Mouse (Mus musculus): ENCODE data around the gene Olfr693. TPM values are rescaled to one million over a fixed set of nuclear protein-coding genes. Genes with fewer than 3 reads are reported as not detected.
A peak's percentile ranks its signal among the peaks of the same experiment; 100 is the strongest.
"Not testable (repeated sequence)": the region's sequence is repeated elsewhere in the genome, so short reads cannot be mapped to it uniquely, and the experiment has no call there.

Olfr693 gene
- polyA plus RNA-seq (2012; ENCODE audit: insufficient read depth, insufficient read length, missing spikeins), result not detected in 2 replicates

GRCm38 (mm10) chr7:106680484-106680883 is at the start of gene Olfr693:
Gene Olfr693, minus strand, starts transcription at chr7:106680584.
- no peaks in the 10 kb centered on the region for H3K4me1 ChIP-seq (ENCODE audit: control insufficient read depth, insufficient read depth, low read length)
- TF ChIP-seq CTCF (IDR thresholded peaks at IDR 0.05; ENCODE audit: low read depth, low read length) (no peak), POLR2A (IDR thresholded peaks at IDR 0.05; ENCODE audit: borderline replicate concordance, low read depth, low read length) (no peak)
- H3K27ac ChIP-seq (ENCODE audit: insufficient read depth, low read depth, low read length), result no peak within 1 kb of the TSS
- no peak within 1 kb of the TSS for H3K4me3 ChIP-seq (ENCODE audit: insufficient read depth, low read length)

GRCm38 (mm10) chr7:106725654-106726053 is 45.3 kb upstream of the Olfr693 start:
- not testable (repeated sequence) for H3K4me1 ChIP-seq (ENCODE audit: control insufficient read depth, insufficient read depth, low read length); H3K4me3 ChIP-seq (ENCODE audit: insufficient read depth, low read length); H3K27ac ChIP-seq (ENCODE audit: insufficient read depth, low read depth, low read length)

- TF ChIP-seq CTCF (IDR thresholded peaks at IDR 0.05; ENCODE audit: low read depth, low read length), result no peak
- no peak for TF ChIP-seq POLR2A (IDR thresholded peaks at IDR 0.05; ENCODE audit: borderline replicate concordance, low read depth, low read length)
Observed at GRCm38 (mm10) chr7:106716296-106716695, 35.9 kb upstream of the Olfr693 start, which contains the start of gene Olfr695. Gene Olfr695, minus strand, starts transcription at chr7:106716396.

GRCm38 (mm10) chr7:106711463-106711862 is 31.1 kb upstream of the Olfr693 start:
- Histone ChIP-seq H3K4me3 (ENCODE audit: insufficient read depth, low read length) (no peak overlapping the region), H3K27ac (ENCODE audit: insufficient read depth, low read depth, low read length) (peak overlapping the region; percentile 27), H3K4me1 (ENCODE audit: control insufficient read depth, insufficient read depth, low read length) (peaks cover 5% of the 10 kb centered on the region)
- TF ChIP-seq POLR2A (IDR thresholded peaks at IDR 0.05; ENCODE audit: borderline replicate concordance, low read depth, low read length) (no peak), CTCF (IDR thresholded peaks at IDR 0.05; ENCODE audit: low read depth, low read length) (no peak)

More at GRCm38 (mm10) chr7:106716296-106716695, 35.9 kb upstream of the Olfr693 start, which contains the start of gene Olfr695:
- Histone ChIP-seq H3K4me1 (ENCODE audit: control insufficient read depth, insufficient read depth, low read length) (peaks cover 3% of the 10 kb centered on the region), H3K4me3 (ENCODE audit: insufficient read depth, low read length) (no peak within 1 kb of the TSS), H3K27ac (ENCODE audit: insufficient read depth, low read depth, low read length) (no peak within 1 kb of the TSS)

- not testable (repeated sequence) for H3K4me1 ChIP-seq (ENCODE audit: control insufficient read depth, insufficient read depth, low read length); H3K4me3 ChIP-seq (ENCODE audit: insufficient read depth, low read length); H3K27ac ChIP-seq (ENCODE audit: insufficient read depth, low read depth, low read length)
Observed at GRCm38 (mm10) chr7:106707705-106708104, 27.3 kb upstream of the Olfr693 start.

GRCm38 (mm10) chr7:106696891-106697290 is 16.5 kb upstream of the Olfr693 start:
- Histone ChIP-seq H3K27ac (ENCODE audit: insufficient read depth, low read depth, low read length) (no peak overlapping the region), H3K4me3 (ENCODE audit: insufficient read depth, low read length) (no peak overlapping the region), H3K4me1 (ENCODE audit: control insufficient read depth, insufficient read depth, low read length) (peaks cover 3% of the 10 kb centered on the region; the same call in 1 of the 2 replicates)
- TF ChIP-seq CTCF (IDR thresholded peaks at IDR 0.05; ENCODE audit: low read depth, low read length), result no peak
- TF ChIP-seq POLR2A (IDR thresholded peaks at IDR 0.05; ENCODE audit: borderline replicate concordance, low read depth, low read length), result no peak

GRCm38 (mm10) chr7:106692976-106693375 is 12.6 kb upstream of the Olfr693 start:
- Histone ChIP-seq H3K4me3 (ENCODE audit: insufficient read depth, low read length) (no peak overlapping the region), H3K4me1 (ENCODE audit: control insufficient read depth, insufficient read depth, low read length) (peaks cover 3% of the 10 kb centered on the region; the same call in 1 of the 2 replicates), H3K27ac (ENCODE audit: insufficient read depth, low read depth, low read length) (no peak overlapping the region)
- TF ChIP-seq POLR2A (IDR thresholded peaks at IDR 0.05; ENCODE audit: borderline replicate concordance, low read depth, low read length) (no peak), CTCF (IDR thresholded peaks at IDR 0.05; ENCODE audit: low read depth, low read length) (no peak)

GRCm38 (mm10) chr7:106691714-106692113 is 11.3 kb upstream of the Olfr693 start, which contains the start of gene Olfr694:
Gene Olfr694, minus strand, starts transcription at chr7:106691814.
- TF ChIP-seq POLR2A (IDR thresholded peaks at IDR 0.05; ENCODE audit: borderline replicate concordance, low read depth, low read length) (no peak), CTCF (IDR thresholded peaks at IDR 0.05; ENCODE audit: low read depth, low read length) (no peak)
- no peak within 1 kb of the TSS for H3K27ac ChIP-seq (ENCODE audit: insufficient read depth, low read depth, low read length)
- H3K4me3 ChIP-seq (ENCODE audit: insufficient read depth, low read length), result no peak within 1 kb of the TSS
- peaks cover 3% of the 10 kb centered on the region; the same call in 1 of the 2 replicates for H3K4me1 ChIP-seq (ENCODE audit: control insufficient read depth, insufficient read depth, low read length)

- TF ChIP-seq POLR2A (IDR thresholded peaks at IDR 0.05; ENCODE audit: borderline replicate concordance, low read depth, low read length), result no peak
- TF ChIP-seq CTCF (IDR thresholded peaks at IDR 0.05; ENCODE audit: low read depth, low read length), result no peak
- Histone ChIP-seq H3K4me1 (ENCODE audit: control insufficient read depth, insufficient read depth, low read length) (no peaks in the 10 kb centered on the region), H3K4me3 (ENCODE audit: insufficient read depth, low read length) (no peak overlapping the region), H3K27ac (ENCODE audit: insufficient read depth, low read depth, low read length) (no peak overlapping the region)
Observed at GRCm38 (mm10) chr7:106685382-106685781, 5.0 kb upstream of the Olfr693 start.

- TF ChIP-seq CTCF (IDR thresholded peaks at IDR 0.05; ENCODE audit: low read depth, low read length), result no peak
- TF ChIP-seq POLR2A (IDR thresholded peaks at IDR 0.05; ENCODE audit: borderline replicate concordance, low read depth, low read length), result no peak
- peak overlapping the region; percentile 99 for H3K27ac ChIP-seq (ENCODE audit: insufficient read depth, low read depth, low read length)
Observed at GRCm38 (mm10) chr7:106652344-106652652, 28.1 kb downstream of the Olfr693 start.

More at GRCm38 (mm10) chr7:106652344-106652652, 28.1 kb downstream of the Olfr693 start:
- Histone ChIP-seq H3K4me1 (ENCODE audit: control insufficient read depth, insufficient read depth, low read length) (peaks cover 22% of the 10 kb centered on the region), H3K4me3 (ENCODE audit: insufficient read depth, low read length) (no peak overlapping the region)
